Mouse (Mus musculus) adrenal gland, postnatal 14 days (tissue): Measurements from ENCODE around the gene Ccdc121. TPM values are rescaled to one million over a fixed set of nuclear protein-coding genes. Genes with fewer than 3 reads are reported as not detected.

Experiments
- DNase-seq: peaks from one replicate; pipeline ENCODE4 v3.0.0; 2021; ENCODE audit warnings: mixed read lengths
- long read RNA-seq, 2 experiments: library from polyadenylated mRNA; stranded (forward); transcript quantifications; one replicate each; pipeline ENCODE4 v2.0.0; 2021
- total RNA-seq: library from RNA; stranded (reverse); gene quantifications from 2 replicates; pipeline ENCODE4 v1.2.3, GENCODE M21; 2021

Gene Ccdc121
- not detected in 2 replicates for total RNA-seq
- long read RNA-seq, experiment 1, result 0 reads
- long read RNA-seq, experiment 2, result 0 reads

- DNase-seq, result peak; percentile 40
Measured at GRCm38 (mm10) chr1:181511307-181511706, at the start of gene Ccdc121. Gene Ccdc121 (minus strand): TSS chr1:181511451.

- no peak for DNase-seq
Measured at GRCm38 (mm10) chr1:181560325-181560724, 49.1 kb upstream of the Ccdc121 start.

GRCm38 (mm10) chr1:181559655-181560054 is 48.4 kb upstream of the Ccdc121 start:
- DNase-seq, result no peak

GRCm38 (mm10) chr1:181555475-181555874 is 44.2 kb upstream of the Ccdc121 start:
- DNase-seq, result no peak

GRCm38 (mm10) chr1:181552533-181553410 is 41.5 kb upstream of the Ccdc121 start:
- peak; percentile 54 for DNase-seq

GRCm38 (mm10) chr1:181550826-181551225 is 39.6 kb upstream of the Ccdc121 start:
- peak; percentile 29 for DNase-seq

GRCm38 (mm10) chr1:181549987-181550386 is 38.7 kb upstream of the Ccdc121 start:
- no peak for DNase-seq

GRCm38 (mm10) chr1:181545044-181545772 is 34.0 kb upstream of the Ccdc121 start:
- DNase-seq, result peak; percentile 72

- DNase-seq, result peak; percentile 78
Measured at GRCm38 (mm10) chr1:181543711-181544383, 32.6 kb upstream of the Ccdc121 start.

GRCm38 (mm10) chr1:181539846-181540769 is 28.9 kb upstream of the Ccdc121 start:
- peak; percentile 22 for DNase-seq

GRCm38 (mm10) chr1:181537627-181538525 is 26.6 kb upstream of the Ccdc121 start:
- peak; percentile 54 for DNase-seq

- DNase-seq, result peak; percentile 56
Measured at GRCm38 (mm10) chr1:181535165-181535873, 24.1 kb upstream of the Ccdc121 start.

- DNase-seq, result peak; percentile 92
Measured at GRCm38 (mm10) chr1:181529368-181529767, 18.1 kb upstream of the Ccdc121 start.

- DNase-seq, result no peak
Measured at GRCm38 (mm10) chr1:181525996-181526395, 14.7 kb upstream of the Ccdc121 start.

GRCm38 (mm10) chr1:181523831-181524230 is 12.6 kb upstream of the Ccdc121 start:
- DNase-seq, result peak; percentile 71

- DNase-seq, result no peak
Measured at GRCm38 (mm10) chr1:181521401-181522091, 10.3 kb upstream of the Ccdc121 start.

GRCm38 (mm10) chr1:181519137-181519536 is 7.9 kb upstream of the Ccdc121 start:
- DNase-seq, result peak; percentile 26

GRCm38 (mm10) chr1:181518046-181518445 is 6.8 kb upstream of the Ccdc121 start:
- DNase-seq, result peak; percentile 2
